Mouse (Mus musculus) forebrain, embryonic 13.5 days (tissue): Measurements from ENCODE around the gene Gpr1. TPM values are rescaled to one million over a fixed set of nuclear protein-coding genes. Genes with fewer than 3 reads are reported as not detected.

Experiments
- ATAC-seq: fragments of 200-750 bp; cut with Nextera tagmentation; 2 replicates; pipeline ENCODE4 v1.8.0; 2017
- H3K27ac ChIP-seq: fragments of 300-500 bp; sonication (generic); 2 replicates; pipeline ENCODE4 v1.5.1; 2015; ENCODE audit warnings: inconsistent platforms, mild to moderate bottlenecking, moderate library complexity
- H3K27me3 ChIP-seq: fragments of 300-500 bp; sonication (generic); 2 replicates; pipeline ENCODE4 v1.6.1; 2015; ENCODE audit warnings: mild to moderate bottlenecking, inconsistent platforms
- H3K36me3 ChIP-seq: fragments of 300-500 bp; sonication (generic); 2 replicates; pipeline ENCODE4 v1.6.1; 2015; ENCODE audit warnings: mild to moderate bottlenecking, inconsistent platforms; ENCODE audit not compliant: poor library complexity, severe bottlenecking
- H3K4me1 ChIP-seq: fragments of 300-500 bp; sonication (generic); 2 replicates; pipeline ENCODE4 v1.6.1; 2015; ENCODE audit warnings: inconsistent platforms
- H3K4me2 ChIP-seq: fragments of 300-500 bp; sonication (generic); 2 replicates; pipeline ENCODE4 v1.6.1; 2015; ENCODE audit warnings: inconsistent platforms, mild to moderate bottlenecking, moderate library complexity
- H3K4me3 ChIP-seq: fragments of 300-500 bp; sonication (generic); 2 replicates; pipeline ENCODE4 v1.5.1; 2015; ENCODE audit warnings: mild to moderate bottlenecking, inconsistent platforms
- H3K9ac ChIP-seq: fragments of 300-500 bp; sonication (generic); 2 replicates; pipeline ENCODE4 v1.6.1; 2015; ENCODE audit warnings: mild to moderate bottlenecking, inconsistent platforms
- H3K9me3 ChIP-seq: fragments of 300-500 bp; sonication (generic); replicated peaks from 2 replicates; pipeline ENCODE4 v1.6.1; 2016; ENCODE audit warnings: inconsistent platforms
- WGBS: fragments of 180-500 bp; shearing (Covaris S2); methylation state at CpG from one replicate; pipeline ENCODE4 v1.1.7; 2015; 5-methylcytosine and 5-hydroxymethylcytosine counted together
- polyA plus RNA-seq: library from polyadenylated mRNA; unstranded; fragments of >200 nt; fragmentation: Nextera tagmentation; extraction: Ambion mirVana; gene quantifications from 2 replicates; pipeline ENCODE4 v1.2.1, GENCODE M21; 2015

Gpr1 gene
- polyA plus RNA-seq, 1 experiment from 2014 or later: 0.14 TPM

DNA sequence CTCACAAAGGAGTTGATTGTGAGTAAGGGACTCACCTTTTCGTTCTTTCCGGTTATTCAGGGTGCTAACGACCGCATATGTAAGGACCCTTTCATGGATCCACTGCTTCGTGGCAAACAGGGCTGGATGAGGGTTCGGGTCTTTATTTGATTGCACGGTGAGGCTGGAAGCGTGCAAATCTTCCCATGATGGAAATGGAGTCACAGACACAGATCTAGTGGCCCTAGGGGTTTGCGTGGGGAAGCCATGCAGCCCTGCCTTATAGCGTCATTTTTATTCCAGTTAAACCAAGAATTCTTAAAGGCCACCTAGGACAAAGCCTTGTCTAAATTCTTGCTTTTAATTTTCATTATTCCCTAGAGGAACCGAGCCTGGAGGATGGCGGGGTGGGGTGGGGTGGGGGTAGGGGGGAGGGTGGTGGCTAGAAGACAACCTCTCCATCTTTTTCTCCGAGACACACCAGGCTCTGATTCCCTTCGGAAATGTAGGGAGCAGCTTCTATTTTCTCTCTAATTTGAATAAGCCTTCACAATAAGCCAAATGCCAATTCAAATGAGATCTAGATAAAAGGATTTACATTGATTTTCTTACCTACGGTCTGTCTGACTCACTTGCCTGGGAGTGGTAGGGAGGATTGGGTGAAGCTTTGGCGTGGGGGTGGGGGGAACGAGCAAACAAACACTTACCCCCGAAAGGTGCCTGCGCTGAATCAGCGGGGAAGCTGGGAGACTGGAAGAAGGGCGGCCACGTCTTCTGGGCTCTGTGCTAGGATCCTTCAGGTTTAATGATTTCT lies 669 bp downstream of the Gpr1 start:
- H3K27ac ChIP-seq: no peak overlapping the region
- no peak for ATAC-seq
- no peaks in the 10 kb centered on the region for H3K9me3 ChIP-seq
- H3K27me3 ChIP-seq: peaks cover 5% of the 10 kb centered on the region; the same call in 1 of the 2 replicates
- H3K36me3 ChIP-seq: no peaks in the 10 kb centered on the region
- peak overlapping the region; percentile 20 for H3K4me3 ChIP-seq
- H3K9ac ChIP-seq: peak overlapping the region; percentile 51
- peaks cover 15% of the 10 kb centered on the region for H3K4me1 ChIP-seq
- WGBS: 14% methylated on average over 22 of the region's 22 CpGs
- peak overlapping the region; percentile 49 for H3K4me2 ChIP-seq

DNA sequence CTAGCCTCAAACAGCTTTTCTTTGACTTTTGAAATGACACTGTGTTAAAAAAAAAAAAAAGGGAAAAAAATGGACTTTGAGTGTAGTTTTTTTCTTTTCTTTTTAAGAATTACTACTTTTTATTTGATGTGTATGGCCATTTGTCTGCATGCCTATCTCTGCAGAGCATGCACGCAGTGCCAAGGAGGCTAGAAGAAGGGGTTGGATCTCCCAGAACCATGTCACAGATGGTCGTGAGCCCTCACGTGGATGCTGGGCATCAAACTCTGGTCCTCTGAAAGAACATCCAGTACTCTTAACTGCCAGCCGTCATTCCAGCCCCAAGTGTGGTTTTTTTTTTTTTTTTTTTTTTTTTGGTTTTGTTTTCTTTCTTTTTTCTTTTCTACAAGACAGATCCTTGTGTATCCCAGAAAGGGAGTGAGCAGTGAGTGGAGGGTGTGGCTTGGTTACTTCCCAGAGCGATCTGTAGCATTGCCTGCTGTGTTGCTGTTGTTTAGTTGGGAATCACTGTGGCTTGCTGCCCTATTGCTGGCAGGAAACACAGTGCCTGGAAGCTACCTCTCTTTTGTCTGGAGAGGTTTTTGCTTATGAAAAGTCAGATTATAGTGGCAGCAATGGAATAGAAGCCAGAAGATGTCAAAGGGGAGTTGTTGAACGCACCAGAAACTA lies 4.3 kb downstream of the Gpr1 start:
- Histone ChIP-seq H3K4me2 (no peak overlapping the region), H3K36me3 (no peaks in the 10 kb centered on the region), H3K9ac (no peak overlapping the region), H3K4me1 (peaks cover 19% of the 10 kb centered on the region), H3K9me3 (no peaks in the 10 kb centered on the region), H3K27ac (no peak overlapping the region), H3K27me3 (peaks cover 4% of the 10 kb centered on the region; the same call in 1 of the 2 replicates), H3K4me3 (no peak overlapping the region)
- 13% methylated on average over 6 of the region's 6 CpGs for WGBS
- no peak for ATAC-seq

DNA sequence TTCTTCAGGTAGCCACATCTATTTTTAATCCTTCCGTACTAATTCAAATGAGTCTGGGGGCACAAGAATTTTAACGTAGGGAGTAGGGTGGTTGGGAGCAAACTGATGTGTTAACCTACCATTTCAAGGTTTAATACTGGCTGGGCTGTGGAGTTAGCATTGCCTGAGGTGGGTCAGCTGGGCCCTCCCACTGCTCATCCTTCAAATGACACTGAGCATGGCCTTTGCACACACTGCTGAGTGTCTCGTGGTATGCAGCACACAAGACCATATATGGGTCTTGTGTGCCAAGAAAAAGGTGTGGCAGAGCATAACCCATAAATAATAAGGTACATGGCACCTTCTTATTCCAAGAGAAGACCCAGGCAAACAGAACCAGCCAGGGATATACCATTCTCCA lies 6.7 kb downstream of the Gpr1 start:
- Histone ChIP-seq H3K36me3 (no peaks in the 10 kb centered on the region), H3K27ac (no peak overlapping the region), H3K4me2 (no peak overlapping the region), H3K4me3 (no peak overlapping the region), H3K27me3 (no peaks in the 10 kb centered on the region), H3K9me3 (no peaks in the 10 kb centered on the region), H3K4me1 (peaks cover 24% of the 10 kb centered on the region), H3K9ac (no peak overlapping the region)
- no peak for ATAC-seq
- WGBS: 86% methylated on average over 3 of the region's 3 CpGs

GRCm38 (mm10) chr1:63204660-63205394 lies 9.5 kb downstream of the Gpr1 start:
- 9% methylated on average over 7 of the region's 7 CpGs for WGBS
- H3K4me2 ChIP-seq: no peak overlapping the region
- H3K4me1 ChIP-seq: peaks cover 24% of the 10 kb centered on the region
- peak; percentile 22; the same call in 1 of the 2 replicates for ATAC-seq
- H3K9me3 ChIP-seq: peaks cover 6% of the 10 kb centered on the region
- H3K4me3 ChIP-seq: no peak overlapping the region
- no peaks in the 10 kb centered on the region for H3K36me3 ChIP-seq
- no peaks in the 10 kb centered on the region for H3K27me3 ChIP-seq
- no peak overlapping the region for H3K9ac ChIP-seq
- peak overlapping the region; percentile 80 for H3K27ac ChIP-seq

DNA sequence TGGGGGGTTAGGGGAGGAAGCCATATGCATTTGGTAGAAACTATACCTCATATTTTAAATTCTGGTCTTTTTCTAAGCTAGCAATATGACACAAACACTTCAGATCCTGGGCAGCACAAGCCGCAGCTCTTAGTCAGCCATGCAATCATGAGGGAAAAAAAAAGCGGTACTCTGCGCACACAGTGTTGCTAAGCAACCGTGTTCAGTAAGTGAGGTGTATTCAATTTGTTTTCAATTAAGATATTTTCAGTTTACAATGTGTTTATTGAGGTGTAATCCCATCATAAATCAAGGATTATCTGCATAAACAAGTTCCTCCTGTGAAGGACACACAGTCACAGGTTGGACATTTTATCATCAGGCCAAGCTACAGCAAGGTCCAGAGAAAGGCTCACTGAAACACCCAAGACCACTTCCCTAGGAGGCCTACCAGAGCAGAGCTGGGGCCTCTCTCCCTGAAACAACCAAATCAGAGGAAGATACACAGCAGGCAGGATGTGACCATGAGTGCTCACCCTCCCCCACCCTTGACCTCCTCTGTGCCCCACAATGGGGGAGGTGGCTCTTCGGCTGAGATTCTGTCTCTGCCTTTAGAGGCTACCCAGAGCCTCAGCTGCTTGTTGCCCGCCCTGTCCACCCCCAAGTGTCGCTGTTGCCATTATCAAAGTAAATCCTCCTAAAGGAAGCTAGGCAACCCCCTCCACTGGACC lies 10.2 kb downstream of the Gpr1 start:
- Histone ChIP-seq H3K4me1 (peaks cover 24% of the 10 kb centered on the region), H3K4me2 (peak overlapping the region; percentile 14), H3K27ac (peak overlapping the region; percentile 80), H3K4me3 (no peak overlapping the region), H3K9ac (no peak overlapping the region), H3K36me3 (no peaks in the 10 kb centered on the region), H3K9me3 (peaks cover 9% of the 10 kb centered on the region), H3K27me3 (no peaks in the 10 kb centered on the region)
- ATAC-seq: peak; percentile 86
- 7% methylated on average over 7 of the region's 7 CpGs for WGBS

DNA sequence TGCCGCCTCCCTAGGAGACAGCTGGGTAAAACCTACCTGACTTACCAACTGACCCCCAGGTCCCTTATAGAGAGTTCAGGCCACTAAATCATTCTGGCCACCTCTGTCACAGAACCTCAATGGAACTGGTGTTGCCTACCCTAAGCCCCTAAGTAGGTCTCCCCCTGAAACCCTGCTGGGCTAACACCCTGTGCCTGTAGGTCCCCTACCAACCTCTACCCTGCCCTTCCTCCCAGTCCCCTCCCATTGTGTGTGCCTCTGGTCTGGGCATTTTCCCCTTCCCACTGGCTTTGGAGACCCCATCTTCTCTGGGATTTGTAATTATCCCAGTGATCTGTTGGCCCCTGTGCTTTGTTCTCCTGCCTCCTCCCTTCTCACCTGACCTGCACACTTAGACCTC lies 10.9 kb downstream of the Gpr1 start:
- Histone ChIP-seq H3K27me3 (no peaks in the 10 kb centered on the region), H3K9ac (no peak overlapping the region; the same call in 1 of the 2 replicates), H3K4me2 (no peak overlapping the region), H3K9me3 (peaks cover 9% of the 10 kb centered on the region), H3K27ac (peak overlapping the region; percentile 69), H3K4me1 (peaks cover 24% of the 10 kb centered on the region), H3K36me3 (no peaks in the 10 kb centered on the region), H3K4me3 (no peak overlapping the region)
- 86% methylated on average over 1 of the region's 1 CpGs for WGBS
- ATAC-seq: peak; percentile 52; the same call in 1 of the 2 replicates

DNA sequence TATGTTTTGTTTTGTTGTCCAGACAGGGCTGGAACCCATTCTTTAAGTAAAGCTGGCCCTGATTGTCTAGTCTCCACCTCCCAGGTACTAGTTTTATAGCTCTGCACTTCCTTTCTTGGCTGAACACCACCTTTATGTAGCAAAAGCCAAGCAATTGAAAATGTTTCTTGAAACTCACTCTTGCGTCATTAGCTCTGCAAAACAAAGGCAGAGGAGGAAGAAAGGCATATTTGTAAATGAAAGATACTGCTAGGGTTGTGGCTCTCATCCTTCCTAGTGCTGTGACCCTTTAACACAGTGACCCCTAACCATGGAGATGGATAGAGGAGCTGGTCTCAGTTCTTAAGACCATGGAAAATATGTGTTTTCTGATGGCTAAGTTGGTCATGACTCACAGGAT lies 12.7 kb downstream of the Gpr1 start:
- peaks cover 9% of the 10 kb centered on the region for H3K9me3 ChIP-seq
- H3K4me3 ChIP-seq: no peak overlapping the region
- H3K27ac ChIP-seq: no peak overlapping the region
- no peak overlapping the region for H3K4me2 ChIP-seq
- WGBS: 79% methylated on average over 1 of the region's 1 CpGs
- H3K27me3 ChIP-seq: no peaks in the 10 kb centered on the region
- H3K36me3 ChIP-seq: no peaks in the 10 kb centered on the region
- ATAC-seq: no peak
- H3K4me1 ChIP-seq: peaks cover 24% of the 10 kb centered on the region
- H3K9ac ChIP-seq: no peak overlapping the region

GRCm38 (mm10) chr1:63200322-63200721 lies 14.0 kb downstream of the Gpr1 start:
- Histone ChIP-seq H3K27ac (no peak overlapping the region), H3K4me2 (no peak overlapping the region), H3K4me3 (no peak overlapping the region), H3K4me1 (peaks cover 23% of the 10 kb centered on the region), H3K9me3 (peaks cover 9% of the 10 kb centered on the region), H3K9ac (no peak overlapping the region), H3K27me3 (no peaks in the 10 kb centered on the region), H3K36me3 (no peaks in the 10 kb centered on the region)
- ATAC-seq: no peak
- whole genome bisulfite sequencing: 93% methylated on average over 18 of the region's 18 CpGs

GRCm38 (mm10) chr1:63199387-63199786 lies 15.0 kb downstream of the Gpr1 start:
- H3K36me3 ChIP-seq: no peaks in the 10 kb centered on the region
- H3K4me3 ChIP-seq: no peak overlapping the region
- WGBS: 97% methylated on average over 6 of the region's 6 CpGs
- no peak overlapping the region for H3K27ac ChIP-seq
- no peak overlapping the region for H3K9ac ChIP-seq
- no peak overlapping the region for H3K4me2 ChIP-seq
- no peaks in the 10 kb centered on the region for H3K27me3 ChIP-seq
- ATAC-seq: no peak
- peaks cover 9% of the 10 kb centered on the region for H3K9me3 ChIP-seq
- H3K4me1 ChIP-seq: peaks cover 14% of the 10 kb centered on the region

GRCm38 (mm10) chr1:63195848-63196512 lies 18.4 kb downstream of the Gpr1 start:
- H3K9me3 ChIP-seq: peaks cover 9% of the 10 kb centered on the region
- no peak overlapping the region for H3K4me3 ChIP-seq
- no peak overlapping the region for H3K9ac ChIP-seq
- H3K4me2 ChIP-seq: no peak overlapping the region
- H3K4me1 ChIP-seq: no peaks in the 10 kb centered on the region
- no peaks in the 10 kb centered on the region for H3K27me3 ChIP-seq
- no peak overlapping the region for H3K27ac ChIP-seq
- peak; percentile 51; the same call in 1 of the 2 replicates for ATAC-seq
- 60% methylated on average over 5 of the region's 5 CpGs for WGBS
- no peaks in the 10 kb centered on the region for H3K36me3 ChIP-seq

- Histone ChIP-seq H3K27ac (no peak overlapping the region), H3K9me3 (no peaks in the 10 kb centered on the region), H3K4me1 (no peaks in the 10 kb centered on the region), H3K4me2 (no peak overlapping the region), H3K9ac (no peak overlapping the region), H3K36me3 (no peaks in the 10 kb centered on the region), H3K27me3 (no peaks in the 10 kb centered on the region), H3K4me3 (no peak overlapping the region)
- no peak for ATAC-seq
- WGBS: 92% methylated on average over 11 of the region's 11 CpGs
Measured at GRCm38 (mm10) chr1:63192306-63193065, 21.9 kb downstream of the Gpr1 start.
